Mouse (Mus musculus) splenic B cell, adult 2 months (primary cell): ENCODE measurements around the gene Ublcp1.

Source experiments
- DNase-seq: peaks from one replicate; pipeline ENCODE4 v3.0.0-alpha.2; 2011; ENCODE audit warnings: low read depth, low spot score
- H3K27me3 ChIP-seq: 2 replicates; pipeline ENCODE4 v1.6.1; 2012; ENCODE audit warnings: mild to moderate bottlenecking, low read length, moderate library complexity, mixed read lengths; ENCODE audit not compliant: control insufficient read depth, poor library complexity, insufficient read depth, severe bottlenecking
- H3K36me3 ChIP-seq: 2 replicates; pipeline ENCODE4 v1.6.1; 2012; ENCODE audit warnings: mild to moderate bottlenecking, low read length, moderate library complexity, mixed read lengths; ENCODE audit not compliant: control insufficient read depth, poor library complexity, insufficient read depth, severe bottlenecking

The Ublcp1 gene

DNA sequence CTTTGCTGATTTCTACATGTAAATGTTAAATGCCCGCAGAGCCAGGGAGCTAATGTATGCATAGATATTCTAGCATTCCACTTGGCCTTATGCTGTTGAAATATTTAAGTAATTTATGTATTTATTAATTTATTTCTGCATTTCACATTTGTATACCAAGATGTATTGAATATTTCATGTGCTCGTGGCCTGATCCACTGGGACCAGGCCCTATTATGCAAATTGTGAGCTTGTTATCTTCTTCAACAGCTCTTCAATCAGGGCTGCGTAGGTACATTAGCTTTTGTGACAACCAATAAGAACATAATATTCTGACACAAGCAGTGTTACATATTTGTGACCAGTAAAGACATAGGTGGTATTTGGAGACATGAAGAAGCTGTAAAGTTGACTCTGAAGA is 56.9 kb downstream of the Ublcp1 start:
- no peak for DNase-seq
- no peaks in the 10 kb centered on the region for H3K36me3 ChIP-seq
- H3K27me3 ChIP-seq: no peaks in the 10 kb centered on the region; the same call in 1 of the 2 replicates

DNA sequence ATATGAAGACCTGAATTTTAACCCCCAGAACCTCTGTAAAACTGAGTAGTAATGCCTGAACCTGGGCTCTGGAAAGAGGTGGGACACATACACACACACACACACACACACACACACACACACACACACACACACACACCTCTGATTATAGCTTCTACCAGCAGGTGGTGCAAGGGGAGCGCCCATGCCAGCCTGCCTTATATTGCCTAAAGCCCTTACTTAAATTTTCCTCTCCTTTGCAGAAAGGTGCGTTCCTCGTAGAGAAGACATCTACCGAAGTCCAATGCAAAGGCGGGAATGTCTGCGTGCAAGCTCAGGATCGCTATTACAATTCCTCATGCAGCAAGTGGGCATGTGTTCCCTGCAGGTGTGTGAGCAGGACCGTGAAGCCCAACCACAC is 58.0 kb downstream of the Ublcp1 start:
- H3K27me3 ChIP-seq: no peaks in the 10 kb centered on the region; the same call in 1 of the 2 replicates
- H3K36me3 ChIP-seq: no peaks in the 10 kb centered on the region
- DNase-seq: peak; percentile 54

GRCm38 (mm10) chr11:44410413-44410812 is 59.9 kb downstream of the Ublcp1 start:
- Histone ChIP-seq H3K27me3 (no peaks in the 10 kb centered on the region; the same call in 1 of the 2 replicates), H3K36me3 (no peaks in the 10 kb centered on the region)
- no peak for DNase-seq

DNA sequence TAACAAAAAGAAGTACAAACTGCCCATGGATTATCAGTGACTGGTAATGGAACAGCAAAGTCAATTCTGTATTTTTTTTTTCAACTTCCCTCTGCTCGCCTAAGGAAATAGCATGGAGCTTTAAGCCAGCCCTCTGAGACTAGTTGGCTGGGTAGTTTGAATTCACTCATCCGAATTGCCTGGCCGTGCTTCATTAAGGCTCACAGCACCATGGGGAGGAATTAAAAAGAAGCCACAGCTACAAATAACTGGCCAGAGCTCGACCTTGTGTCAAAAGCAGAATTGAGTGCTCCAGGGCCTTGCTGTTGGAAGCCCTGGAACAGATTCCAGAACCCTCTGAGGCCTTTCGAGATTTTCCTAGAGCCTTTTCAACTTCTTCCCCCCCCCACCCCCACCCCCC is 61.7 kb downstream of the Ublcp1 start:
- H3K27me3 ChIP-seq: no peaks in the 10 kb centered on the region; the same call in 1 of the 2 replicates
- no peaks in the 10 kb centered on the region for H3K36me3 ChIP-seq
- no peak for DNase-seq

- H3K27me3 ChIP-seq: no peaks in the 10 kb centered on the region; the same call in 1 of the 2 replicates
- DNase-seq: no peak
- H3K36me3 ChIP-seq: no peaks in the 10 kb centered on the region
Observed at GRCm38 (mm10) chr11:44406457-44406856, 63.8 kb downstream of the Ublcp1 start.

- Histone ChIP-seq H3K36me3 (no peaks in the 10 kb centered on the region), H3K27me3 (no peaks in the 10 kb centered on the region; the same call in 1 of the 2 replicates)
- no peak for DNase-seq
Observed at GRCm38 (mm10) chr11:44405961-44406360, 64.3 kb downstream of the Ublcp1 start.

- DNase-seq: no peak
- no peaks in the 10 kb centered on the region for H3K36me3 ChIP-seq
- H3K27me3 ChIP-seq: no peaks in the 10 kb centered on the region; the same call in 1 of the 2 replicates
Observed at GRCm38 (mm10) chr11:44405113-44405512, 65.2 kb downstream of the Ublcp1 start.
